Mouse (Mus musculus) cerebellum, postnatal 25 days (tissue): ENCODE results near the gene Ucn3.
A peak's percentile ranks its signal among the peaks of the same experiment; 100 is the strongest.
"Not testable (repeated sequence)": the region's sequence is repeated elsewhere in the genome, so short reads cannot be mapped to it uniquely, and the experiment has no call there.

Experiments
- DNase-seq, 2 experiments: peaks; one replicate each; pipeline ENCODE4 v3.0.0; 2021; ENCODE audit warnings: mixed read lengths in 2 of 2

The Ucn3 gene

DNA sequence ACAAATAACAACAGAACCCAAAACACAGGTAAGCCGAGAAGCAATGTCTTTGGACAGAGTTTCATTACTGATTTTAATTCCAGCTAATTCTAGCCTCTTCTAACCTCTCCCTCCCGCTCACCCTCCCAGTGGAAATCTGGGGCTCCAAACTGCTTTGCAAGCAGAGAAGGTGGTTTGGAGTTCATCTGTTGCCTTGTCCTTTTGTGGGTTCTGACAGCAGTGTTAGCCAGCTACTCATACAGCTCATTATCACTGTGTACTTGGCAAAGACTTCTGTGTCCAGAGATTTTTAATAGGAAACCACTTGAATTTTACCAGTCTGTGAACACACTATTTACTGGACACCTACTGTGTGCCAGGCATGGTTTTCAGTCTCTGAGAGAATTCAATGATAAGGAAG lies at the start of gene Ucn3:
TSS of gene Ucn3 (minus strand) at position 101 of the 400 bp plus-strand sequence.
- DNase-seq: no peak

DNA sequence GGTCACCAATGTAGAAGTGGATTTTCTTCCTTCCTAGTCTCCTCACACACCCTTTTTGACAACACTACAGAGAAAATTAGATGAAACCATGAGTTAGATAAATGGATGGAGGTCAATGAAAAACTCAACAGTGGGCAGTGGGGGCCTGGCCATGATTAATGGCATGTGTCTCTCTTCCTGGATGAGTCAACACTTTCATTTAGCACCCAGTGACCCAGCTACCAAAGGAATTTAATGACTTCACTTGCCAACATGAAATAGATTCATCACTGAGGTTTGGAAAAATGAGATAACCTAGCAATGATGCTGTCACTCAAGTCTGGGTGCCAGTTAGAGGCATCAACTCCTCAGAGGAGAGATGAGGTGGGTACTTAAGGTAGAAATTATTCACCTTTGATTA lies 46.9 kb upstream of the Ucn3 start:
- DNase-seq: no peak

DNA sequence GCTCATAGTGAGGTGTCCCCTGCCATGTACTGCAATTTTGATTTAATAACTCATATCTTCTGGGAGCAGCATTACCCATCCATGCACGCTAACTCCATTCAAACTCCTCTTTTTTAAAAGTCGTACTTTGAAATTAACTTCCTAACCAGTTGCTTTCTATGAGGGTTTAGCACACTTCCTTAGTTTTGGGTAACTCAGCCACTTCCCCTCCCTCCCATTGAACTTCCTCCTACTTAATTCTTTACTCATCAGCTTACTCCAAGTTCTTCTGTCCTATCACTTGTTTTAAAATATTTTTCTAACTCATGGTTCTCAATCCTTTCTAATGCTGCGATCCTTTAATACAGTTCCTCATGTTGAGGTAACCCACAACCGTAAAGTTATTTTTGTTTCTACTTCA lies 23.7 kb upstream of the Ucn3 start:
- DNase-seq: no peak

DNA sequence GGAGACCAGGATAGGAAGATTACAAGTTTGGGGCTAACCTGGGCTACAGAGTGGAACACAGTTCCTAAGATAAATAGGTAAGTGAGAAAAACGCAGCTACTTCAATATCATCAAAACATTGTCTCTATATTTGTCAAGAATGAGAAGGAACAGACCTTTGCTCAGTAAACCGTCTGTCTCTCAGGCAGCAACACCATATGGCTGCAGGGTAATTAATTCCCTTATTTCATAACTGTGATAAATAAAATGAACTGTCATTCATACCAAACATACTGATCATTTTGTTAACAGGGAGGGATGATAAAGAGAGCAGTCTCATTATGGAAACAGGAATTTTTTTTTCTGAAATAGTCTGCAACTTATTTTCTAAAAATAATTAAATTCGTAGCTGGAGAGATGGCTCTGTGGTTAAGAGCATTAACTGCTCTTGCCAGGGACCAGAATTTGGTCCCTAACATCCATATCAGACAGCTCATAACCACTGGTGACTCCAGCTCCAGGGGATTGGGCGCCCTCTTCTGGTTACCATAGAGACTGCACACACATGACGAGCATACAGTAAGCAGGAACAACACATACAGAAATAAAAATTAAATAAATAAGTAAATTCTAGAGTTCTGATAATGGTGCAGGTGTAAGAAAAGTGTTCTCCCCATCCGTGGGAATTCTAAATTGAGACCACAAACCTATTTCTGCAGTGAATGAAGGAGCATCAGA lies 6.2 kb upstream of the Ucn3 start:
- DNase-seq: no peak

DNA sequence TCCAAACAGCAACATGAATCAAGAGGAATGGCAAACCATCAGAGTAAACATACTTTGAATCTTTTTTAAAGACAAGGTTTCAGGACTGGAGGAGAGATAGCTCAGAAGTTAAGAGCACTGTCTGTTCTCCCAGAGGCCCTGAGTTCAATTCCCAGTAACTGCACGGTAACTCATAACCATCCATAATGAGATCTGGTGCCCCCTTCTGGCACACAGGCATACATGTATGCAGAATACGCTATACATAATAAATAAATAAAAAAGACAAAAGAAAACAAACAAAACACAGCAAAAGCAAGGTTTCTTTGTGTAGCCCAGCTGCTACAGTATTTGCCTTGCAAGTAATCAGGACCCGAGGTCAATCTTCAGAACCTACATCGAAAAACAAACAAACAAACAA lies 4.3 kb upstream of the Ucn3 start:
- DNase-seq: no peak

DNA sequence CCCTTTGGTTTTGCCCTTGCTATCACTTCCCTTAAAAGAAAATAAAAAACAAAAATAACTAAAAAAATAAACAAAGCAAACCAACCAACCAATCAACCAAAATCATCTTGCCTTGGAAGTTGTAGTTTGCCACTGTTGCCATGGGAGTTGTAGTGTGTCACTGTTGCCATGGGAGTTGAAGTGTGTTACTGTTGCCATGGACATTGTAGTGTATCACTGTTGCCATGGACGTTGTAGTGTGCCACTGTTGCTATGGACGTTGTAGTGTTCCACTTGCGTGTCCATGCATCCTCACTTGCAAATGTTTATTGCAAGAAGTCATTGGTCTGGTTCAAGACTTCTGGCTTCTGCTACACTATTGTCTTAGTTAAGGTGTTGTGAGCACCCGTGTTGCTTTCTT lies 2.1 kb upstream of the Ucn3 start:
- no peak for DNase-seq

DNA sequence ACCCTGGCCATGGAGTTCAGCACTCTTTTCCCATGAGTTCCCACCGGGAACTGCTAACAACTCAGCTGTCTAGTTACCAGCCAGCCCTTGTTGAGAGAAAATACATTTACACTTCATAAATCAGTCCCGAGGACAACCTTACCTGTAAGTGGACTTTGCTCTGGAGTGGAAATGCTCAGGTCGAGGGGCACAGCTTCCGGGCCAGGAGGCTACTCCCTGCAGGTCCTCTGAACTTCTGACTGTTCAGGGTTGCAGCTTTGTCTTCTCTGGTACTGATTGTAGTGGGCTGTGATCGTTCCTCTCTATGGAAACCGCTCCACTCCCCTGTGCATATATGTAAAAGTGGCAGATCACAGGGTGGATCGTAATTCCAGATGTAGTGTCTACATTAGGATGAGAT lies 450 bp downstream of the Ucn3 start:
- DNase-seq: no peak

DNA sequence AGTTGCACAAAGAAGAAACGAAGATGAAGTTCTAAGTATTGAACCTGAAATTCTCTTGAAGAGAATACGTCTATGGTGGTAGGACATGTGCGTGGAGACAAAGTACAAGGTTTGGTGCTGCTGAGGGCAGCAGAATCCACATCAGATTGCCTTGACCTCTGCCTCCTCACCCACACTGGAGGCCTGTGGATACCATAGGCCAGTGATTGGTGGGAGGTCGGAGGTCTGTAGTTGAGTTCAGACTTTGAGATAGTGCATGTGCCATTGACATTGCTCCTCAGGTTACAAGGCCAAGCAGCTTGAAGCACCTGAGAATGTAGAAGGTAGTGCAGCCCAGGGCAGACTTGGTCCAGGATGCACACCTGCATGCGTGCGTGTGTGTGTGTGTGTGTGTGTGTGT lies 19.1 kb downstream of the Ucn3 start:
- DNase-seq: no peak

DNA sequence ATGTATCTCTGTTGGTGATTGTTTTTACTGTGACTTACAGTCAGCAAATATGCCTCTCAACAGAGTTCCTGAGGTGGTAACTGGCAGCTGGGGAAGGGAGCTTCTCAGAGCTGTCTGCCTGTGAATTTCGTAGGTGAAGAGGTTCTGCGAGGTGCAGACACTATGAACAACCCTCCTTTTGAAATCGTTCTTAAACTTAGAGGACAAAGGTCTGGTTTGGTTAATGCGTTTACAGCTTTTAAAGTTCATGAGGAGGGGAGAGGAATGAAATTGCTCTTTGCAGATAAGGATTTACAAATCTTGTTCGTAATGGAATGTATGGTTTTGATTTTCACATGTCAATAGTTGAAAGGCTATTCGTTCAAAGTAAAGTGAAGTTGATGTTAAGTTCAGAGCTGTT lies 19.5 kb downstream of the Ucn3 start:
- DNase-seq: no peak

DNA sequence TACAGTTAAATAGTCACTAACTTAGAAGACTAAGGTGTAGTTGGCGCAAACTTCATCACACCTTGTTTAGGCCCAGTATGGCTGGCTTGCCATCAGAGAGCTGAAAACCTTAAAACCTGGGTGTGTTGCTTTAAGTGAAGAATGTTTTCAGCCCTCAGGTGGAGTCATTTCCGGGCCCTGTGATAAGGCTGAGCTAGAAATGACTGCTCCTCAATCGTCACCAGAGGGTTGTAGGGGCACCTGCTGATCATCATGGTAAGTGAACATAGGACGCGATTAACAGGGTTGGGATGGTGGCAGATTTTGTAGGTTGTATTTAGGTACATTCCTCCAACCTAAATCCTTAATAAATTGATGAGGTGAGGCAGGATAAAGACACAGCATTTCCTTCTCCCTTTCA lies 20.7 kb downstream of the Ucn3 start:
- no peak for DNase-seq

DNA sequence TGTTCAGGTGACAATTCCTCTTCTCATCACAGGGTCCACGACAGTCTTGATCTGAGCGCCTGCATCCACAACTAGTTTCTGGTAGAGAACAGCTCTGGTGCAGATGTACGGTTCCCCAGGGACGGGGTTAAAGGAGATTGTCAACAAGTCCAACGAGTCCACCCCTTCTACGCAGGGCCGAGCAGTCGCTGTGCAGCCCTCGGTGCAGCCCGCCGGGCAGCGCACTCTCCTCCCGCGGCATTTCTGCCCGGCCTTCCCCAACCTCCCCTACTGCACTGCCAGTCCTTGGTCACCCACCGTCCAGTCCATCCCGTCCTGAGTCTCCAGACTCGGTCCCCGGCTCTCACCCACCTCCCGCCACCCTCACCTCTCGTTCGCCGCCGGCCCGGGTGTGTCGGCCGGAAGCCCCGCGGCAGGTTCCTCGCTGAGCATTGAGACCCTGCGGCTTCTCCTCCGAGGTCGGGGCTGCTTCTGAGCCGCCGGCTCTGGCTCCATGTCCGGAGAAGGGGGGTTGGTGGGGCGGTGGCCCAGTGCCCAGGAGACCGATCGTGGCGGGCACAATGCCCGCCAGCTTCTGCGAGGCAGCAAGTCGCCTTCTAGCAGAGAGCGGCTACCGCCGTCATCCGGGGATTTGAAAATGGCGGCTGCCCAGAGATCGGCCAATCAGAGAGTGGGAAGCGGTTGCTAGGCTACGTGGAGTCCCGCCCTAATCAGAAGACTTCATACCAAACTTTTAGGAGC lies 27.4 kb downstream of the Ucn3 start, which contains the start of the genes Net1 and Tubal3:
TSS of gene Net1 (minus strand) at position 650 of the 741 bp plus-strand sequence.
TSS of gene Tubal3 (plus strand) at position 704 of the 741 bp plus-strand sequence.
- peak; percentile 86 to 89 for DNase-seq

DNA sequence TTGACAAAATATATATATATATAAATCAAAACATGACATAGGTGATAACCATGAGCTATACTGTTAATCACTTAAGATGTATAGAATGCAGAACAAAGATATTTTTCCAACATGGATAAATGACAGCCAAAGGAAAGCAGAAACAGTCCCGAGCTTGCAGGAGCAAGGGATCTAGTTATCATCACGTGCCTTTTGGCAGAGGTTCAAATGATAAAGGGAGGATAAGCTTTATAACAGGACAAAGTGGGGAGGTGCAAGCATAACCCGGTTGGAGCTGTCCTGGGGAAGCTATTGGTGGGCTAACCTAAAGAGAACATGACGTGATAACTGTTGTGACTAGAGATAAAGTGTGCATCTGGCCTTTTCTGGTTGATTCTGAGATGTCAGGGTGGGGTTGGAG lies 31.6 kb downstream of the Ucn3 start:
- DNase-seq: no peak

DNA sequence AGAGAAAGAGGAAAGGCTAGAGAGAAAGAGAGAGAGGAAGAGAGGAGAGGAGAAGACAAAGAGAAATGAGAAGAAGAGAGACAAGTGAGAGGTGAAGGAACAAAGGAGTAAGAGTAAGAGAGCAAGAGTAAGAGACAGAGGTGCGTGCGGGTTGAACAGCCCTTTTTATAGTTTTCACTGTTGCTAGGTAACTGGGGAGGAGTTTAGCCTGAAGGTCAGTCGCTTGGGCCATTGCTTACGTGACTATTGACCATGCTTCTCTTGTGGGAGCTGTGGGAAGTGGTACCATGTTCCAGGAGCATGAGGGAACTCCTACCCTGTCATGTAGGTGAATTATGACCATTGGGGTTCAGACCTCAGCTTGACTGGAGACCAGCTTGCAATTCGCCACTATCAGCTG lies 34.8 kb downstream of the Ucn3 start:
- DNase-seq: no peak

DNA sequence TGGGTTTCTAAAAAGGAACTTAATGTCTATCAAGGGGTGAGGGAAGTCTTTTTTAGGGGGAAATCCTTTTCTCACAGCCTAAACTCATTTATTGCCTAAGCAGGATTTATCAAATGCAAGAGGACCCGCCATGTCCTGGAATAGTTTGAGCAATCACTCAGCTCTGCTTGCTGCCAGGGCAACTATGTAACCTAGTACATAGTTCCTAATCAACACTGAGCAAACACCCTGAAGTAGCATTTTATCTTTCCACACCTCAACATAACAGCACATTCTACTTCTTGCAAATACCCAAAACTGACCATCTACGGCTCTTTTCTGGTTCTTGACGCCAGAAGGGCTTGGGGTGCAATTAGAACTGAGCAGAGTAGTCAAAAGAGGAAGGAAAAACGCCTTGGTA lies 36.9 kb downstream of the Ucn3 start:
- no peak for DNase-seq

DNA sequence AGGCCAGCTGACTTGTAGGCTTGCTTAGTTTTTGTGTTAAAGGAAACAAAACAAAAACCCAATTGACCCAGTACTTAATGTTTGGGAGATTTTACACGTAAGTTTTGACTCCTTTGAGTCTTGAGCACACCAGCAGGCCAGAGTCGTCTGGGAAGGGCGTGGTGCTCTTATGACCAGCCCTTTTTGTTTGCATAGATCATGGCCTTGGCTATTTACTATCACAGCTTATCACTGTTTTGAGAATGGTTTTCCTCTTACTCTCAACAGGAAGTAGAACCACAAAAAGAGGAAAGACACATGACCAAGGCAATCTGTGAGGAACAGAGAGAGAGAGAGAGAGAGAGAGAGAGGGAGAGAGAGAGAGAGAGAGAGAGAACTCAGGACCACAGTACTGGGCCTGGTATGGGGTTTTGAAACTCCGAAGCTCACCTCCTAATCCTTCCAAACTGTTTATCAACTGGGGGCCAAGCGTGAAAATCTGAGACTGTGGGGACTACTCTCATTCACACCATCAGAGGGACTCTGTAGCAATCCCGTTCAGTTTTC lies 37.9 kb downstream of the Ucn3 start:
- no peak for DNase-seq

DNA sequence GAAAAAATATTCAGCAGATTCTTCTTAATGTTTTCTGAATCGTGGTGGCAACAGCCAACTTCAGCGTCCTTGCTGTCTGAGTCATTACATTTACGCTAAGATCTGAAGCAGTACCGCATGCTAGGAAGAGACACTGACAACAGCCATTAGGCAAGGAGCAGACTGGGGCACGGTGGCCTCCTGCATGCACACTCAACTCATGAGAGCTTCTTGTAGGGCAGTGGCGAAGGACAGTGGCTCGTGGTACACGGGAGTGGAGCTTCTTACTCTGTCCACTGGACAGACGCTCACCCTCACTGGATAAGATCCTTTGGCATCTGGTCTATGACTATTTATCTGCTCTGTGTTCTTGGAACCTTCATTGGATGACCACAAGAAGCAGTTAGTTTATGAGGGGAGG lies 45.8 kb downstream of the Ucn3 start:
- DNase-seq: no peak

DNA sequence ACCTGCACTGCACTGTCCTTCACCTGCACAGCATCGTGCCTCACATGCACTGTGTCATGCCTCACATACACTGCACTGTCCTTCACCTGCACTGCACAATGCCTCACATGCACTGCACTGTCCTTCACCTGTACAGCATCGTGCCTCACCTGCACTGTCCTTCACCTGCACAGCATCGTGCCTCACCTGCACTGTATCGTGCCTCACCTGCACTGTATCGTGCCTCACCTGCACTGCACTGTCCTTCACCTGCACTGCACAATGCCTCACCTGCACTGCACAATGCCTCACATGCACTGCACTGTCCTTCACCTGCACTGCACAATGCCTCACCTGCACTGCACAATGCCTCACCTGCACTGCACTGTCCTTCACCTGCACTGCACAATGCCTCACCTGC lies 46.9 kb downstream of the Ucn3 start:
- DNase-seq: not testable (repeated sequence)

DNA sequence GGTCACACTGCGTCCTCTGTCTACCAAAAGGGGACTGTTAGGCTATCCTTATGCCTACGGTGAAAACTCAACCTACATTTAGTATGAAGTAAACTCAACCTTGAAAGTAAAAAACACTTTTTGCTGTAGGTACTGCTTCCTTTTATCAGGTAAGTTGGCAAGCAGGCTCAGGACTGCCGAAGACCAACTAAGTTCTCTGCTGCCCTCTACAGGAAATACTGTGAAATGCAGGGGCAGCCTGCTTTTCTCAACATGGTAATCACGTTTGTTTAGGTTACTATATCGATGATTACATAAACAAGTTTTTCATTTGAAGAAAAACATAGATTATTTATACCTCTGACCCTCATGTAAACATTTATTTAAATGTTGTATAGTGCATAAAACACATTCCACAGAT lies 48.2 kb downstream of the Ucn3 start:
- DNase-seq: peak; percentile 77 to 87

DNA sequence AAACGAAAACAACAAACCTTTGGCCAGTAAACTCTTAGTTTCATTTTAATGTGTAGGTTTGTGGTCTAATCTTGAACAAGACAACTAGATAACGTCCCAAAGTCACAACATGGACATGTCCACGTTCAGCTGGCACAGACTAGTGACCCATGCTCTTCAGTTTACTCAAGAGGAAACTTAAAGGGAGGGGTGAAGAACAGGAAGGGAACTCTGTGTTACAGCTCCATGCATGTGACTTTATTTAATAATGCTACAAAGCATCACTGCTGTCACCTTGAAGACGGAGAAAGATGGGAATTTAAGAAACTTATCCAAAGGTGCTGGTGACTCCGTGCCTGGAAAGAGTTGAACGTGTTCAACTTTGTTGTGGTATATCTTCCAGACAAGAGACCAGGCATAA lies 49.1 kb downstream of the Ucn3 start:
- DNase-seq: no peak

DNA sequence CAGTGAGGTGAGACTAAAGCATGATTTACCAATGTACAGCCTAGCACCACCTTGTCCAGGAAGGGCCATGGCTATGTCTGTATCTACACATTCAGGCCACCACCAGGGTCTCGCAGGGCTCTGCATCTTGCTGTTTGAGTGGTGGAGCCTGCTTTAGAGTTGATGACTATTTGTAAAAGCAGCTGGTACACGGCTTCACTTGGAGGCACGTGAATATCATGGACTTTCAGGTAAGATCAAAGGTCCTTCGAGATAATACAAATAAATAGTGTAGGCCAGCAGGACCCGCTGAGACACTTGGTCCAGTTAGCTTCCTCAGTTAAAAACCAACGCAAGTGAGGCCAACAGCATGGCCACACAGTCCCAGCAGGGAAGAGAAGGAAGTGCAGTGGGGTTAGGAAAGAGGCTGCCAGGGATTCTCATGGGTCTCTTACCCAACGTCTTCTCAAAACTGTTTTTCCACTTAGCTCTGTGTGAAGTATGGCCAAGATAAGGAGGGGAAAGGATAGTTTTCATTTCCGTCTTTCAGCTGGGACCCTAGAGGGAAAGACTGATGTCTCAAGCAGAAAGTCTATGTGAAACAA lies 49.7 kb downstream of the Ucn3 start:
- DNase-seq: no peak

DNA sequence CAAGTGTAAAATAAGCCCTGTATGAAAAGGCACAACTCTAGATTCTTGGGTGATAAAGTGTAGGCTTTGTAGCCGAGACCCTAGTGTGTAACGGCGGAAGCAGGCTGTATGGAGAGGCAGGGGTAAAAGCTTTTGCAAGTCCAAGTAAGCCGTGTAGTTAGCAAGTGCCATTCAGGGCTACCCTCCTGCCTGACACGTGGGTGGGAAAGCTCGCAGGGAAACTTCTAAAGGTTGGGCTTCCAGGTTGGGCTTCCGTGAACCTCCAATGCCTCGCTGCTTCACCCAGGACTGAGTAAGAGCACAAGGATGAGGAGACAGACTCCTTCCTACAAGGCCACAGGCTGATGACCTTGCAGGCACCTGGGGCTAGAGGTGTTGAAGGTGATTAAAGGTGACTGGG lies 50.6 kb downstream of the Ucn3 start:
- DNase-seq: no peak

DNA sequence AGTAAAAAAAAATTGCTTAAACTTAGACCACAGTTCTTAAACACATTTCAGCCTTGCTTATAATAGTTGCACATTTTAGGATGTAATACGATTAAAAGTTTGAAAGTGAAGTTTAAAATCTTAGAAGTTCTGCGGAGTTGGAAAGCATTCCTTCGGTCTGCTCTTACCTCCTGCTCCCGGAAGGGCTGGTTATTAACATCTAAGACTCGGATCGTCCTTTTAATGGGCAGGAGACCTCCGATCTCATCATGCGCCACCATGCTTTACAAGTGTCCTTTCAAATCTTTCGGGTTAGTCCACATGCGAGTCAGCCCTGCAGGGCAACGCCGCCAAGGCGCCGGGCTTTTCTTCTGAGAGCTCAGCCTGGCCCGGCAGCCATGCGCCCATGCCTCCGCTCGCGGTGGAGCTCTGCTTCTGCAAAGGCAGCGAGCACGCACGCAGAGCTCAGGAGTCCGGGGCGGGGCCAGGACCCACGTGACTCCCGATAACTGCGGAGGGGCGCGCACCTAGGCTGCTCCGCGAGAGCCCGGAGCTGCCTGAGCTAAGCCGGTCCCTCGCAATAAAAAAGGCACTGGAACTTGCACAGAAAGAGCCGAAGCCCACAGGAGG lies 51.9 kb downstream of the Ucn3 start:
- peak; percentile 91 to 94 for DNase-seq

DNA sequence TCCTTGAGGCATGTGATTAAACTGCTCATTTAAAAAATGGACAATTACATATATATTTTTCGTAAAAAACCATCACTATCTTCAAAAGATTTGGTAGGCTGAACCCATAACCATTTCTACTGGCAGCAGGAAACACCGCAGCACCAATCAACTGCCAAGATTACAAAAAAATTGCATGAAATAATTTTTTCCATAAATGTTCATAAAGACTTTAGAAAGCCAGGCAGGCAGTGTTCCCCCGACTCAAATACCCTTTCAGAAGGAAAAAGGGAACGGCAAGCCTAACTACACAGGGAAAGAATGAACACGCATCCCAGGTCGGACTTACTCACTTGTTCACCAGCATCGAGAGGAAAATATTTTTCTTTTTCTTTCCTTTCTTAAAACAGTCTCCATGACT lies 52.5 kb downstream of the Ucn3 start:
- no peak for DNase-seq
